Mouse (Mus musculus) testis, adult 2 months (tissue): ENCODE measurements at regions not wholly inside any gene's neighbourhood (a gene's known extent, or its start where the extent isn't known, plus 50 kb on each side); places are given as distances from the start of the nearest gene placed in this dataset.

Experiments
- CTCF ChIP-seq: fragments of 200-500 bp; IDR thresholded peaks from 2 replicates; pipeline ENCODE4 v1.5.1; 2012; ENCODE audit warnings: low read depth, mild to moderate bottlenecking, inconsistent platforms, low read length, moderate library complexity; ENCODE audit not compliant: control insufficient read depth, insufficient read depth, insufficient replicate concordance
- POLR2A ChIP-seq: fragments of 200-500 bp; IDR thresholded peaks from 2 replicates; pipeline ENCODE4 v1.6.1; 2012; ENCODE audit warnings: low read depth, mild to moderate bottlenecking, inconsistent platforms, low read length, moderate library complexity; ENCODE audit not compliant: control insufficient read depth

DNA sequence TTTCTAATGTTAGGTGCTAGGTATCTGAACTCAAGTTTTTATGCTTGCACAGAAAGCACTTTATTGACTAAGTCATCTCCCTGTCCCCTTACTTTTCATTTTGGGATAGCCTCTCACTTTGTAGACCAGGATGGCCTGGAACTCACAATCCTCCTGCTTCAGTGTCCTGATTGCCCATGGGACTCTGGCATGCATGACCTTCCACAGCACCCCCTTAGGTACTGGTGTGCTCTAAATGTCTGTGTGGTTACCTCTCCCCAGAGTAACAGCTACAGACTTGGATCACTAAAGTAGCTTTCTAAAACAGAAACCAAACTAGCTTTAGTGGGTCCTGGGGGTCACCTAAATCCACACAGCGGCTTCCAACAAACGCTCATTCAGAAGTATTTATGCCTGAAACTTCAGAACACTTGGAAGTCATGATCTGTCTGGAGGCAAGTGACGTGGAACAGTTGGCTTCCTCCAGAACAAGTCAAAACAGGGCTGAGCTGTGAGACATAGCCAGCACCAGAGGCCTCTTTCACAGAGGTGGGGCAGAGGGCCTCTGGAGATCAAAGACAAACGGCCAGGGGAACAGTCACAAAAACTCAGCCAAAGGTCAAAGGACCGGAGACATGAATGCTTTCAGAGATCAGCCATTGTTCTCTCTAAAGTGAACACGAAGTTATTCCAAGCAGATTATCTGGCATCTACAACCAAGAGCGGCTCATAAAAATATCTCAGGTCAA, 80.8 kb upstream of the Nebl start:
- TF ChIP-seq POLR2A (no peak), CTCF (no peak)
